Mouse (Mus musculus) heart, postnatal 10 days (tissue): ENCODE results near the gene Gm21256. TPM values are rescaled to one million over a fixed set of nuclear protein-coding genes. Genes with fewer than 3 reads are reported as not detected.
"Not testable (repeated sequence)": the region's sequence is repeated elsewhere in the genome, so short reads cannot be mapped to it uniquely, and the experiment has no call there.

Experiments
- DNase-seq, 2 experiments: peaks; one replicate each; pipeline ENCODE4 v3.0.0; 2021
- intact Hi-C: fragments of 180-260 bp; cut with DNase I; formaldehyde crosslinking; loops from one replicate; pipeline ENCODE4 v1.15.1; 2025
- total RNA-seq, 2 experiments: library from RNA; stranded (reverse); gene quantifications; 2 replicates each; pipeline ENCODE4 v1.2.3; 2021

Gm21256 gene
- not detected for total RNA-seq

- DNase-seq, intact Hi-C loops: not testable (repeated sequence)
These were observed at the start of gene Gm21256 for GRCm38 (mm10) chrY:47450660-47451059. Gene Gm21256, plus strand, starts transcription at chrY:47450960.

Other genes starting within 250 kb of the Gm21256 start
- not detected for gene Gm21170, start 240.1 kb downstream of the Gm21256 start, total RNA-seq